Mouse (Mus musculus): ENCODE data around the gene Myt1l. TPM values are rescaled to one million over a fixed set of nuclear protein-coding genes. Genes with fewer than 3 reads are reported as not detected.

Myt1l gene
- total and polyA plus RNA-seq, 2 experiments from 2014 or later = 0.34 TPM; not detected in 1

- Histone ChIP-seq H3K9me3 (replicated peaks; ENCODE audit: control insufficient read depth, low read length) (no peaks in the 10 kb centered on the region), H3K4me3 (ENCODE audit: low read depth, low read length) (no peak overlapping the region), H3K4me2 (ENCODE audit: low read depth, low read length) (no peak overlapping the region), H3K27me3 (ENCODE audit: control insufficient read depth, insufficient read depth, low read length) (no peaks in the 10 kb centered on the region), H3K27ac (ENCODE audit: low read depth) (no peak overlapping the region), H3K9ac (replicated peaks; ENCODE audit: low read depth, low read length) (no peak overlapping the region), H3K4me1 (ENCODE audit: control insufficient read depth, insufficient read depth) (no peaks in the 10 kb centered on the region), H3K36me3 (replicated peaks; ENCODE audit: control insufficient read depth, insufficient read depth, low read length) (no peaks in the 10 kb centered on the region)
- WGBS = 31% methylated on average over 3 of the region's 3 CpGs
- DNase-seq (ENCODE audit: low spot score) = no peak
- ATAC-seq (ENCODE audit: insufficient read depth, low read depth) = no peak
- no peak for TF ChIP-seq CTCF (IDR thresholded peaks at IDR 0.05; ENCODE audit: low read depth)
- no peak for TF ChIP-seq EP300 (IDR thresholded peaks at IDR 0.05; ENCODE audit: low read depth)
Measured at GRCm38 (mm10) chr12:29657061-29657460, 128.9 kb downstream of the Myt1l start.

- no peaks in the 10 kb centered on the region for H3K4me1 ChIP-seq (ENCODE audit: control insufficient read depth, insufficient read depth)
- no peaks in the 10 kb centered on the region for H3K36me3 ChIP-seq (replicated peaks; ENCODE audit: control insufficient read depth, insufficient read depth, low read length)
- TF ChIP-seq CTCF (IDR thresholded peaks at IDR 0.05; ENCODE audit: low read depth) = no peak
- TF ChIP-seq EP300 (IDR thresholded peaks at IDR 0.05; ENCODE audit: low read depth) = no peak
- ATAC-seq (ENCODE audit: insufficient read depth, low read depth) = no peak
- H3K27ac ChIP-seq (ENCODE audit: low read depth) = no peak overlapping the region
- 77% methylated on average over 2 of the region's 2 CpGs for WGBS
- H3K4me3 ChIP-seq (ENCODE audit: low read depth, low read length) = no peak overlapping the region
- H3K9ac ChIP-seq (replicated peaks; ENCODE audit: low read depth, low read length) = no peak overlapping the region
- no peak for DNase-seq (ENCODE audit: low spot score)
- no peaks in the 10 kb centered on the region for H3K27me3 ChIP-seq (ENCODE audit: control insufficient read depth, insufficient read depth, low read length)
- no peaks in the 10 kb centered on the region for H3K9me3 ChIP-seq (replicated peaks; ENCODE audit: control insufficient read depth, low read length)
- H3K4me2 ChIP-seq (ENCODE audit: low read depth, low read length) = no peak overlapping the region
Measured at GRCm38 (mm10) chr12:29657870-29658269, 129.7 kb downstream of the Myt1l start.

- ATAC-seq (ENCODE audit: insufficient read depth, low read depth) (no peak), DNase-seq (ENCODE audit: low spot score) (no peak)
- TF ChIP-seq EP300 (IDR thresholded peaks at IDR 0.05; ENCODE audit: low read depth) = no peak
- no peak for TF ChIP-seq CTCF (IDR thresholded peaks at IDR 0.05; ENCODE audit: low read depth)
- no peaks in the 10 kb centered on the region for H3K27me3 ChIP-seq (ENCODE audit: control insufficient read depth, insufficient read depth, low read length)
- H3K9me3 ChIP-seq (replicated peaks; ENCODE audit: control insufficient read depth, low read length) = no peaks in the 10 kb centered on the region
- H3K36me3 ChIP-seq (replicated peaks; ENCODE audit: control insufficient read depth, insufficient read depth, low read length) = no peaks in the 10 kb centered on the region
- H3K4me3 ChIP-seq (ENCODE audit: low read depth, low read length) = no peak overlapping the region
- H3K4me2 ChIP-seq (ENCODE audit: low read depth, low read length) = no peak overlapping the region
- no peak overlapping the region for H3K9ac ChIP-seq (replicated peaks; ENCODE audit: low read depth, low read length)
- 85% methylated on average over 7 of the region's 7 CpGs for WGBS
- no peak overlapping the region for H3K27ac ChIP-seq (ENCODE audit: low read depth)
- H3K4me1 ChIP-seq (ENCODE audit: control insufficient read depth, insufficient read depth) = no peaks in the 10 kb centered on the region
Measured at GRCm38 (mm10) chr12:29671984-29672383, 143.8 kb downstream of the Myt1l start.

GRCm38 (mm10) chr12:29675594-29676362 lies 147.6 kb downstream of the Myt1l start:
- Histone ChIP-seq H3K4me3 (ENCODE audit: low read depth, low read length) (no peak overlapping the region), H3K4me2 (ENCODE audit: low read depth, low read length) (no peak overlapping the region), H3K27ac (ENCODE audit: low read depth) (no peak overlapping the region), H3K27me3 (ENCODE audit: control insufficient read depth, insufficient read depth, low read length) (no peaks in the 10 kb centered on the region), H3K9ac (replicated peaks; ENCODE audit: low read depth, low read length) (no peak overlapping the region), H3K9me3 (replicated peaks; ENCODE audit: control insufficient read depth, low read length) (no peaks in the 10 kb centered on the region), H3K4me1 (ENCODE audit: control insufficient read depth, insufficient read depth) (no peaks in the 10 kb centered on the region), H3K36me3 (replicated peaks; ENCODE audit: control insufficient read depth, insufficient read depth, low read length) (no peaks in the 10 kb centered on the region)
- WGBS = 31% methylated on average over 14 of the region's 14 CpGs
- ATAC-seq (ENCODE audit: insufficient read depth, low read depth) = no peak
- DNase-seq (ENCODE audit: low spot score) = peak; percentile 49
- TF ChIP-seq EP300 (IDR thresholded peaks at IDR 0.05; ENCODE audit: low read depth) = no peak
- TF ChIP-seq CTCF (IDR thresholded peaks at IDR 0.05; ENCODE audit: low read depth) = peak; percentile 78

GRCm38 (mm10) chr12:29682384-29682783 lies 154.2 kb downstream of the Myt1l start:
- Histone ChIP-seq H3K27ac (ENCODE audit: low read depth) (no peak overlapping the region), H3K36me3 (replicated peaks; ENCODE audit: control insufficient read depth, insufficient read depth, low read length) (no peaks in the 10 kb centered on the region), H3K9ac (replicated peaks; ENCODE audit: low read depth, low read length) (no peak overlapping the region), H3K9me3 (replicated peaks; ENCODE audit: control insufficient read depth, low read length) (no peaks in the 10 kb centered on the region), H3K4me1 (ENCODE audit: control insufficient read depth, insufficient read depth) (no peaks in the 10 kb centered on the region), H3K27me3 (ENCODE audit: control insufficient read depth, insufficient read depth, low read length) (no peaks in the 10 kb centered on the region), H3K4me3 (ENCODE audit: low read depth, low read length) (no peak overlapping the region), H3K4me2 (ENCODE audit: low read depth, low read length) (no peak overlapping the region)
- no peak for ATAC-seq (ENCODE audit: insufficient read depth, low read depth)
- DNase-seq (ENCODE audit: low spot score) = no peak
- TF ChIP-seq EP300 (IDR thresholded peaks at IDR 0.05; ENCODE audit: low read depth) = no peak
- no peak for TF ChIP-seq CTCF (IDR thresholded peaks at IDR 0.05; ENCODE audit: low read depth)
- WGBS = 44% methylated on average over 8 of the region's 8 CpGs

GRCm38 (mm10) chr12:29682946-29683345 lies 154.8 kb downstream of the Myt1l start:
- no peak for DNase-seq (ENCODE audit: low spot score)

More at GRCm38 (mm10) chr12:29682946-29683345, 154.8 kb downstream of the Myt1l start:
- TF ChIP-seq CTCF (IDR thresholded peaks at IDR 0.05; ENCODE audit: low read depth) (no peak), EP300 (IDR thresholded peaks at IDR 0.05; ENCODE audit: low read depth) (no peak)
- Histone ChIP-seq H3K36me3 (replicated peaks; ENCODE audit: control insufficient read depth, insufficient read depth, low read length) (no peaks in the 10 kb centered on the region), H3K9me3 (replicated peaks; ENCODE audit: control insufficient read depth, low read length) (no peaks in the 10 kb centered on the region), H3K4me3 (ENCODE audit: low read depth, low read length) (no peak overlapping the region), H3K9ac (replicated peaks; ENCODE audit: low read depth, low read length) (no peak overlapping the region), H3K27me3 (ENCODE audit: control insufficient read depth, insufficient read depth, low read length) (no peaks in the 10 kb centered on the region), H3K4me2 (ENCODE audit: low read depth, low read length) (no peak overlapping the region), H3K27ac (ENCODE audit: low read depth) (no peak overlapping the region), H3K4me1 (ENCODE audit: control insufficient read depth, insufficient read depth) (no peaks in the 10 kb centered on the region)
- 70% methylated on average over 8 of the region's 8 CpGs for WGBS
- ATAC-seq (ENCODE audit: insufficient read depth, low read depth) = no peak

Data from heart, postnatal 0 days (tissue).